ENCODE assay signal across 15 mouse cellular contexts in genomic region chr3:157321081-157321573, GRCm38 (mm10).
DNase-seq lines count a peak whose midpoint lies in the region; ATAC-seq and TF ChIP-seq lines count a peak whose summit lies in the region.
"Had no signal": no experiment of that assay in that cellular context is flagged by ENCODE, and none has a peak within 500 bp of the region (broad histone marks: within the 10 kb centered on the region; RNA-seq: fewer than 3 reads in every experiment).

No protein-coding gene starts in this region.

- no peaks in the 10 kb centered on the region for H3K36me3 ChIP-seq in ES-E14 (ENCODE audit: control insufficient read depth, insufficient read depth, low read length, poor library complexity, severe bottlenecking)
- H3K36me3 ChIP-seq in hindbrain, embryonic 11.5 days (ENCODE audit: control insufficient read depth, insufficient read depth, low read length): no peaks in the 10 kb centered on the region
- no peaks in the 10 kb centered on the region for H3K36me3 ChIP-seq in midbrain, embryonic 16.5 days (ENCODE audit: control insufficient read depth, insufficient read depth, low read length)
- no peaks in the 10 kb centered on the region for H3K36me3 ChIP-seq in stomach, postnatal 0 days (ENCODE audit: control insufficient read depth, insufficient read depth, low read length)
- H3K36me3 ChIP-seq: limb, embryonic 12.5 days had no signal

- ATAC-seq in hindbrain, embryonic 11.5 days (ENCODE audit: low FRiP score): peak; percentile 92
- ATAC-seq in midbrain, embryonic 16.5 days: peak; percentile 60; the same call in 1 of the 2 replicates
- no peak for ATAC-seq in stomach, postnatal 0 days (ENCODE audit: low FRiP score, low TSS enrichment)
- no peak for ATAC-seq in erythroblast, adult 5-6 weeks (replicated peaks; ENCODE audit: low FRiP score, poor library complexity, severe bottlenecking)
- ATAC-seq: activated CD4-positive, CD25-positive, alpha-beta regulatory T cell, adult 4 months; CD4-positive, CD25-positive, alpha-beta regulatory T cell, adult 4 months had no signal

- 30% methylated on average over 1 of the region's 1 CpGs for WGBS in hindbrain, embryonic 11.5 days
- WGBS in midbrain, embryonic 16.5 days: 10% methylated on average over 1 of the region's 1 CpGs
- 47% methylated on average over 1 of the region's 1 CpGs for WGBS in stomach, postnatal 0 days

- no peak overlapping the region for H3K9ac ChIP-seq in ES-E14 (ENCODE audit: insufficient read depth, low read depth, low read length, poor library complexity, severe bottlenecking)
- H3K9ac ChIP-seq in hindbrain, embryonic 11.5 days (ENCODE audit: low read depth, low read length): no peak overlapping the region
- no peak overlapping the region for H3K9ac ChIP-seq in midbrain, embryonic 16.5 days (ENCODE audit: low read depth, low read length)
- no peak overlapping the region for H3K9ac ChIP-seq in stomach, postnatal 0 days (ENCODE audit: low read length)
- H3K9ac ChIP-seq: limb, embryonic 12.5 days; lung, embryonic 14.5 days had no signal

- in situ Hi-C loops in ES-E14 (cut with MboI; ENCODE audit: low sequenced_read_pairs in 2 of 2, unreplicated experiment in 2 of 2): no loop called here

- no peak for TF ChIP-seq EP300 in stomach, postnatal 0 days (optimal IDR thresholded peaks at IDR 0.05)

- H3K27ac ChIP-seq in ES-E14 (ENCODE audit: insufficient read depth, low read depth, low read length, poor library complexity, severe bottlenecking): peak overlapping the region; percentile 95; the same call in 1 of the 2 replicates
- H3K27ac ChIP-seq in hindbrain, embryonic 11.5 days (ENCODE audit: low read depth, low read length): peak overlapping the region; percentile 76
- H3K27ac ChIP-seq in midbrain, embryonic 16.5 days (ENCODE audit: low read length): peak overlapping the region; percentile 32; the same call in 1 of the 2 replicates
- no peak overlapping the region for H3K27ac ChIP-seq in stomach, postnatal 0 days (replicated peaks)
- H3K27ac ChIP-seq: limb, embryonic 12.5 days had no signal

- no peak for TF ChIP-seq CTCF in stomach, postnatal 0 days (IDR thresholded peaks at IDR 0.05; ENCODE audit: low read depth)

- H3K9me3 ChIP-seq in ES-E14 (ENCODE audit: control insufficient read depth, insufficient read depth, low read depth, low read length): no peaks in the 10 kb centered on the region
- H3K9me3 ChIP-seq in hindbrain, embryonic 11.5 days (ENCODE audit: control insufficient read depth, low read length): no peaks in the 10 kb centered on the region
- H3K9me3 ChIP-seq in midbrain, embryonic 16.5 days (replicated peaks; ENCODE audit: control insufficient read depth, low read length, poor library complexity, severe bottlenecking): no peaks in the 10 kb centered on the region
- no peaks in the 10 kb centered on the region for H3K9me3 ChIP-seq in stomach, postnatal 0 days (ENCODE audit: control insufficient read depth, low read length)
- H3K9me3 ChIP-seq: limb, embryonic 12.5 days had no signal

- no peak overlapping the region for H3K4me2 ChIP-seq in hindbrain, embryonic 11.5 days (replicated peaks; ENCODE audit: low read depth, low read length)
- H3K4me2 ChIP-seq in midbrain, embryonic 16.5 days (ENCODE audit: low read length): no peak overlapping the region
- no peak overlapping the region for H3K4me2 ChIP-seq in stomach, postnatal 0 days (replicated peaks; ENCODE audit: low read depth)
- H3K4me2 ChIP-seq: limb, embryonic 12.5 days; lung, embryonic 14.5 days had no signal

- 0 out of 4 replicates have a peak overlapping the region, but pooled peaks of 1 of the 2 experiments have one; percentile 3 for H3K4me3 ChIP-seq in ES-E14 (ENCODE audit: insufficient read depth in 1 of 2, low read depth in 1 of 2, low read length in 2 of 2, poor library complexity in 1 of 2, severe bottlenecking in 1 of 2)
- no peak overlapping the region for H3K4me3 ChIP-seq in hindbrain, embryonic 11.5 days (ENCODE audit: low read depth, low read length)
- H3K4me3 ChIP-seq in midbrain, embryonic 16.5 days (ENCODE audit: low read depth, low read length): no peak overlapping the region
- no peak overlapping the region for H3K4me3 ChIP-seq in stomach, postnatal 0 days (ENCODE audit: low read depth, low read length)
- H3K4me3 ChIP-seq: limb, embryonic 12.5 days; myocyte had no signal

- H3K4me1 ChIP-seq in ES-E14 (ENCODE audit: control insufficient read depth in 2 of 2, insufficient read depth in 2 of 2, low read length in 2 of 2, poor library complexity in 1 of 2): peaks cover 8 to 12% of the 10 kb centered on the region in 2 experiments
- peaks cover 4% of the 10 kb centered on the region for H3K4me1 ChIP-seq in hindbrain, embryonic 11.5 days (replicated peaks; ENCODE audit: control insufficient read depth, insufficient read depth, low read length)
- peaks cover 7% of the 10 kb centered on the region for H3K4me1 ChIP-seq in midbrain, embryonic 16.5 days (ENCODE audit: control insufficient read depth, insufficient read depth, low read length)
- H3K4me1 ChIP-seq in stomach, postnatal 0 days (replicated peaks; ENCODE audit: control insufficient read depth, insufficient read depth): no peaks in the 10 kb centered on the region
- H3K4me1 ChIP-seq: limb, embryonic 12.5 days had no signal

- no peaks in the 10 kb centered on the region for H3K27me3 ChIP-seq in hindbrain, embryonic 11.5 days (ENCODE audit: control insufficient read depth, insufficient read depth, low read length)
- H3K27me3 ChIP-seq in midbrain, embryonic 16.5 days (ENCODE audit: control insufficient read depth, insufficient read depth, low read depth, low read length): peaks cover 2% of the 10 kb centered on the region
- H3K27me3 ChIP-seq in stomach, postnatal 0 days (ENCODE audit: control insufficient read depth, insufficient read depth, low read length): no peaks in the 10 kb centered on the region
- H3K27me3 ChIP-seq: limb, embryonic 12.5 days had no signal

- DNase-seq in ES-E14 (ENCODE audit: low read depth, low spot score): peak; percentile 84
- peak; percentile 80 for DNase-seq in embryo, embryonic 11 days
- peak; percentile 80 for DNase-seq in hindbrain, embryonic 11.5 days (ENCODE audit: low spot score)
- DNase-seq in adrenal gland, postnatal 14 days: no peak
- DNase-seq in stomach, postnatal 0 days (ENCODE audit: low spot score): no peak
- no peak for DNase-seq in layer of hippocampus, adult 8-10 months (ENCODE audit: low spot score in 2 of 2)
- DNase-seq: heart, adult 18-20 months; kidney, postnatal 36 days; lung, embryonic 14.5 days had no signal

TF ChIP-seq in ES-E14, 5 proteins besides CTCF, POLR2A, EP300 and RAD21:
- peak; percentile 60; the same call in 1 of the 2 replicates for TF ChIP-seq MAFK (IDR thresholded peaks at IDR 0.05; ENCODE audit: insufficient read depth, low read depth, low read length)
- TF ChIP-seq HCFC1 (IDR thresholded peaks at IDR 0.05; ENCODE audit: borderline replicate concordance, insufficient read depth, low read length): no peak
- no peak for TF ChIP-seq ZC3H11A (IDR thresholded peaks at IDR 0.05; ENCODE audit: borderline replicate concordance, low read depth, low read length)
- no peak for TF ChIP-seq ZNF384 (IDR thresholded peaks at IDR 0.05; ENCODE audit: low read depth, low read length)
- peak; percentile 69 for TF ChIP-seq CHD2 (IDR thresholded peaks at IDR 0.05; ENCODE audit: low read depth, low read length)

Comparison
In these comparisons a context has a peak if more than half of its experiments do, and no peak if none do; other contexts are left out.
1. DNase-seq: peak in ES-E14 (single experiment), embryo, embryonic 11 days (single experiment) and hindbrain, embryonic 11.5 days (single experiment); none in adrenal gland, postnatal 14 days (single experiment), stomach, postnatal 0 days (single experiment) and layer of hippocampus, adult 8-10 months (0 of 2).
2. ATAC-seq: peak in hindbrain, embryonic 11.5 days (single experiment) and midbrain, embryonic 16.5 days (single experiment); none in stomach, postnatal 0 days (single experiment) and erythroblast, adult 5-6 weeks (single experiment).